Mouse (Mus musculus): ENCODE measurements around the gene Actl11. TPM values are rescaled to one million over a fixed set of nuclear protein-coding genes. Genes with fewer than 3 reads are reported as not detected.

Actl11 gene
- total RNA-seq, 2 experiments from 2014 or later, result not detected

DNA sequence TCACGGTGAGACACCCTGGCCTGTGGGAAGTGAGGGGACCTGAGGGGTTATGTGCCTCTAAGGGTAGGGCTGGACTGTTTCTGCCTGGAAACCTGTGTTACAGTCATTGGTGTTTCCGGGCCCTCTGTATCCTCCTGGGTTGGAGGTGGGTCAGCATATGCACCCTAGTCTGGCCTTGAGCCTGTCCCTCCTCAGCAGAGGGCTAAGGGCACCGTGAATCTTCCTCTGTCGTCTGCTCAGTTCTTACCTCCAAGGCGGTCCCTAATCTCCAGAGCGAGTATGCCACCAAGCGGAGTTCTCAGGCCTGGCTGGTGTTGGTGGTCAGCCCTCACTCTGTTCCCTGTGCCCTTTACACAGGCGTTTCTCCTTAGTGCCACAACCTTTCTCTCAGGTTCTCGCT lies 34.6 kb downstream of the Actl11 start:
- no peak for DNase-seq

DNA sequence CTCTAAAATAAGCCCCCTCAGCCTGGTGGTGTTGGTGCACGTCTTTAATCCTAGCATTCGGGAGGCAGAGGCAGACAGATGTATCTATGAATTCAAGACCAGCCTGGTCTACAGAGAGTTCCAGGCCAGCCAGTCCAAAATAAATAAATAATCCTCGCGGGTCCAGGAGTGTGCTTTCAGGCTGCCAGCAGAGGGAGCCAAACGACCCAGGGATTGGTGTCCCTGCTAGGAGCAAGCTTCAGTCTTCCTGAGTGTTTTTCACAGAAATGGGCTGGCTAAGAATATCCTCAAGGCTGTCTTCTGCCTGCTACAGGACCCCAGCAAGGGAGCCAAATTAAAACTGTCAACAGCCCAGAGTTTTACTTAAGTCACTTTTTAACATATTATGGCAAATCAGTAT lies 35.4 kb downstream of the Actl11 start:
- DNase-seq, result peak; percentile 94

DNA sequence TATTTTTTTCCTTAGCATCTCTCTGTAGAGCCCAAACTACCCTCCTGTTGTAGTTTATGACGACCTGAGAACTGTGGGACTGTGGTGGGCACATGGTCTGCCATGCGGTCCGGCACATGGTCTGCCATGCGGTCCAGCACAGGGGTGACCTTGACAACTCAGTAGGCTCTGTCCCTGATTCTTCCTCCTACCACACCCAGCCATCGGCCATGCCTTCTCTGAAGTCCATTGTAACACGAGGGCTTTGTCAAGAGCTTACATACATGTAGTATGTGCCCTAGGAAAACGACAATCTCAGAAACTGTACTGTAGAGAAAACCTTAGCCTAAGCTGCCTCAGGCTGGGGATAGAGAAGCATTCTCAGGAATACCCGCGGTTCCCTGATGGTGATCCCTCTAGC lies 36.4 kb downstream of the Actl11 start:
- no peak for DNase-seq

DNA sequence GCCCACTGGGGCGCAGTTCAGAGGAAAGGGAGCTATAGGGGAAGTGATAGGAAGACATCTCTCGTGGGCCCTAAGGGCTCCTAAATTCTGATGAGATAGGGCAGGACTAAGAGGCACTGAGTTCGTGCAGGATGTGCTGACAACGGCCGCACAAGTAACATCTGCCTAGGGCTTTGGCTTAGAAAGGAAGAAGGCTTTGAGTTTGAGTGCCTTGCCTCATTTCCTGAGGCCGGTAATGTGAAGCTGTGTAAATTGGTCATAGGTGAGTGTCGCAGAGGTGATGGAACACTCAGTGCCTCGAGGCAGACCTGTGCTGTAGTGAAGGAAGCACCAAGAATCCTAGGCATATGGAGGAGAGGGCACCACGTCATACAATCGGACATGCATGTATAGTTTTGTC lies 38.4 kb downstream of the Actl11 start:
- DNase-seq, result no peak

DNA sequence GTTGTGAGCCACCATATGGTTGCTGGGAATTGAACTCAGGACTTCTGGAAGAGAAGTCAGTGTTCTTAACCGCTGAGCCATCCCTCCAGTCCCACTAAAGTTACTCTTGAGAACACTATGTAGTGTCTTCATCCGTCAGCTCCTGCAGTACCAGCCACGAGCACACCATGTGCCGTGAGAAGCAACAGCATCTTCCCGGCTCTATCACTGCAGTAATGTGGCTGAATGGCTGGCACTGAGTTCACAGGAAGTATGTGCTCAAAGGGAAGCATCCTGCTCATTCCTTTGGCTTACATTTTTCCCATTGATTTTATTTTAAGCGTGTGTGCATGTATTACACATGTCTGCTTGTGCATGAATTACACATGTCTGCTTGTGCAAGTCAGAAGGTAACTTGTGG lies 39.2 kb downstream of the Actl11 start:
- no peak for DNase-seq

DNA sequence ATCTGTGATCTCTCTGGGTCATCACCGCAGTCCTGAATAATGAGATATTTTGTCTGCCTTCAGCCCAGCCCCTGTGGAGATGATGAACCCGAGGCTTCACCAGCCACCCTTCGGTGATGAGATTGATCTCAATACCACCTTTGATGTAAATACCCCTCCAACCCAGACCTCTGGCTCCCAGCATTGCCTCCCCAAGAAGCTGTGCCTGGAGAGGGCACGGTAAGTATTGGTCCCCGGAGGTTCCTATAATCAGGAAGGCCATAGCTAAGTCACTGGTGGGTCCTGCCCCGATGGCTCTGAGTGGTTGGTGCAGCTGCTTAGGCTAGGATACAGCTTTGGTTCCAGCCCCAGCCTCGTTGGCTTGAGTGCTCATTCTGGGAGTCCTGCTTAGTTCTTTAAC lies 40.3 kb downstream of the Actl11 start:
- no peak for DNase-seq

DNA sequence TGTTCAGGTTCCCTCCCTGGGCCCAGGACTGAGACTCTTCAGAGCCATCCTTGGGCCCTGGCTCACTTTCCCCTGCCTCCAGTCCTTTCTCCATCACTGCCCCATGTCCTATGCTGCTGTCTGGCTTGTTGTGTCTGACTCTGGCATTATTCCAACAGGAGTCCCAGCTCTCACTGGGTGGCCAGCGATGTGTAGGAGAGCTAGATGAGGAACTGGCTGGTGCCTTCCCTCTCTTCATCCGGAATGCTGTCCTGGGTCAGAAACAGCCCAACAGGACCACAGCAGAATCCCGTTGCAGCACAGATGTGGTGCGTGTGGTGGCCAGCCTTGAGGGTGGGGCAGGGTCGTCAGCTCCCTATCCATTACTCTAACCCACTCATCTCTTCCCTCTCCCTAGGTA lies 42.0 kb downstream of the Actl11 start:
- DNase-seq, result no peak

DNA sequence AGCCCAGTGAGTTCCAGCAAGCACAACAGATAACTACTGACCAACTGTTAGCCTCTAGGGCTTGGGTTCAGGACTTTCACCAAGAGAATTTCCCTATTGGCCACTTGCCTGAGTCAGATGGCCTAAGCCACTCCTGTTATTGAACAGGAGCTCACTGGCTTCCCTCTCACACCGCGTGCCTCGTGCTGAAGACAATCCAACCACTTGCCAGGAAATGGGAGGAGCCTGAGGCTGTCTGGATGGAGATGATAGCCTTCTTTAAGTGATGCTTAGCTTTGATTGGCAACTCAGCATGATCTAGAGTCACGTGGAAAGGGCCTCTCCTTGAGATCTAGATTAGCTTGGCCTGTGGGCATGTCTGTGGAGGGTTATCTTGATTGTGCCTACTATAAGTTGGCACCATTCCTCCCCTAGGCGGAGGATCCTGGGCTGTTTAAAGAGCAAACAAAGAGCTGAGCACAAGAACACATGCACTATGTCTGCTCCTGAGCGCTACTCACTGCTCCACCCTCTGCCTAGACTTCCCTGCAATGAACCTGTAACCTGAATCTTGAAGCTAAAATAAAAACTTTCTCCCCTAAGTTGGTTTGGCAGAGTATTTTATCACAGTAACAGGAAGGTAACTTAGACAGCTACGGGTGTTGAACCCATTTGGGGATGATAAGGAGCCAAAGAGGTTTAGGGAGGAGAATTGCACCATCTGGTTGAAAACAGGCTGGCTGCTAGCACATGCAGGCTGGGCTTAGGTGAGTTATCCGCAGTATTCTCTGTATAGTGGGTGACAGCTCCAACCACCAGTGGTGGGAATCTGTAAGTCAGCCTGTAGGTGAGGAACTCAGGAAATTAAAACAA lies 43.6 kb downstream of the Actl11 start:
- no peak for DNase-seq

DNA sequence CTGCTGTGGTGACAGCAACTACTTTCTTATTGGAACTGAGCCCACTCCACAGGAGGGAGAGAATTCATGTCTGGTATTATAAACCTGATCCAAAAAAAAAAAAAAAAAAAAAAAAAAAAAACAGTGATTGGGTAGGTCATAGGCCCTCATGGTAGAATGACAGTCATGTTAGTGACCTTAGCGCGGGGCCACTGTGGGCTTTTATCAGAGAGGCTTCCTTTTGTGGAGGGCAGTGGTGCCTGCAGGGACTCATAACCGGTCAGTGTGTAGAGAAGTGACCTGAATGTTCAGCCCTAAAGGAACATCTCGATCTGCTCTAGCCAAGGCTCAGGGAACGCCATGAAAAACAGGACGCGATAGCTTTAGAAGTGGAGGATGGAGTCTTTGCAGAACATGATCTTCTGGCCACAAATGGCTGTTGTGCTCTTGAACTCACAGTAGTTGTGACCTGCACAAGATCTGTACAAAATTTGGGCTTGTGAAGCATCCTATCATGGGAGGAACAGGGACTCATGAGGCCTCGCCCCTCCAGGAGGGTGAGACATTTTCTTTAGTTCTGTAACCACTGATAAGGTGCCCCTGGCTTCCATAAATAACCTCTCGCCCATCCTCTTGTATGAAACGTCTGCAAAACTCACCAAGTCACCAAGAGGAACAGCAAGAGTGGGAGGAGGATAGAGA lies 46.4 kb downstream of the Actl11 start:
- no peak for DNase-seq

DNA sequence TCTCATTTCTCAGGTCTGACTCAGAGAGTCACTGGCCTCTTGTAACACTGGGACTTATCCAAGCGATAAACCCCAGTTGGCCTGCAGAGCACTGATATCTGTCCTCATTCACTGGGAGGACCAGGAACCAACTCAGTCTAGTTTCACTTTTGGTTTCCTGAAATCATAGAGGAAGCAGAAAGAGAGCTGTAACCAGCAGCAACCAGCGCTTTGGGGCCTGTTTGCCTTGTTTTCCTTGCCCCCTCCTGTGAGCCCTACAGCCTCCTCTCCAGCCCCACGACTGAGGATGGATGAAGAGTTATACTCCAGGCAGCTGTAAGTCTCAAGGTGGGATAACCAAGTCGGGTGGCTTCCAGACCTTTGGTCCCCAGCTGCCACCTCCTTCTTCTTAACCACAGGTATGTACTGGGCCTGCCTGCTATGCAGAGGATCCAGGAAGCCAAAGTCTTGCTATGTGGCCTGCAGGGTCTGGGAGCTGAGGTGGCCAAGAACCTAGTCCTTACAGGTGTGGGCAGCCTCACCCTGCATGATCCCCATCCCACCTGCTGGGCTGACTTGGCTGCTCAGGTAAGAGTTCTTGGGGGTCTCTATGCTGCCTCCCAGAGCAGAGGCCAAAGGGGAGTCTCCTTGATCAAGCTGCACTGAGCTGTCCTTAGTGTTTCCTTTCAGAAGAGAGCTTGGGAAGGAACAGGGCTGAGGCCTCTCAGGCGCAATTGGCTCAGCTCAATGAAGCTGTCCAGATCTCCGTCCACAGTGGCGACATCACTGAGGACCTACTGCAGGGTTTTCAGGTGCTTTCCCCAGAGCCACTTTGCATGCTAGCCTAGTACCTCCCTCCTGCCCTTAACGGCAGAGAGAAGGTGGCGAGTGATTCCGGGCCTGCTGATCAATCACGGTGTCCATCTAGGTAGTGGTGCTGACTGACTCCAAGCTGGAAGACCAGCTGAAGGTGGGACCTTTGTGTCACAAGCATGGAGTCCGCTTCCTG lies 47.4 kb downstream of the Actl11 start, which contains the start of gene Uba7:
Uba7 (plus strand) TSS at position 107 of the 988 bp plus-strand sequence.
- DNase-seq, result peak; percentile 51

DNA sequence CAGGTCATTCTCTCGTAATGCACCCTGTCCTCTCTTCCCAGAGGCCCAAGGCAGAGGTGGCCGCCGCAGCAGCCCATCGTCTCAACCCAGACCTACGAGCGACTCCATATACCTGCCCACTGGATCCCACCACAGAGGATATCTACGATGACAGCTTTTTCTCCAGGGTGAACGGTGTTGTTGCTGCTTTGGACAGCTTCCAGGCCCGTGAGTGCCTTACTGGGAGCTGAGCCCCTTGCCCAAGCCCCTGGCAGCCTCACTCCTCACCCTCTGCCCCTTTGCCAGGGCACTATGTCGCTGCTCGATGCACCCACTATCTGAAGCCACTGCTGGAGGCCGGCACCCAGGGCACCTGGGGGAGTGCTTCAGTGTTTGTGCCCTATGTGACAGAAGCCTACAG lies 50.5 kb downstream of the Actl11 start:
- DNase-seq, result no peak

Other genes starting within 250 kb of the Actl11 start
- gene Gnat1, start 248.8 kb upstream of the Actl11 start, total RNA-seq (2021), result not detected
- gene Sema3f, start 218.0 kb upstream of the Actl11 start, total RNA-seq (2021), result 10 to 100 TPM; 18.7 to 20.9 TPM
- 10 to 100 TPM; 65.4 to 73.1 TPM for gene Rbm5, start 157.5 kb upstream of the Actl11 start, total RNA-seq (2021)
- 10 to 100 TPM; 40.3 to 40.6 TPM for gene Rbm6, start 55.2 kb upstream of the Actl11 start, total RNA-seq (2021)
- 1 to 10 TPM; 6.1 TPM for gene Mon1a, start 40.3 kb upstream of the Actl11 start, total RNA-seq (2021)
- 1 to 10 TPM; 2.9 to 3.1 TPM for gene Mst1r, start 21.6 kb upstream of the Actl11 start, total RNA-seq (2021)
- not detected for gene Camkv, start 7.2 kb downstream of the Actl11 start, total RNA-seq (2021)
- 10 to 100 TPM in 1 of 2 experiments, 1 to 10 TPM in 1; 7.4 to 10.5 TPM for gene Traip, start 21.7 kb downstream of the Actl11 start, total RNA-seq (2021)
- 10 to 100 TPM; 13.6 to 13.9 TPM for gene Uba7, start 47.0 kb downstream of the Actl11 start, total RNA-seq (2021)
- 1 to 10 TPM in 1 of 2 experiments, under 1 TPM in 1; 0.72 to 1.2 TPM for gene Gm20661, start 54.6 kb downstream of the Actl11 start, total RNA-seq (2021)
- 10 to 100 TPM; 24.8 to 27.7 TPM for gene Inka1, start 57.4 kb downstream of the Actl11 start, total RNA-seq (2021)
- 1 to 10 TPM; 1.4 to 2.1 TPM for gene Cdhr4, start 64.0 kb downstream of the Actl11 start, total RNA-seq (2021)
- 1 to 10 TPM in 1 of 2 experiments, under 1 TPM in 1; 0.17 to 1.6 TPM for gene Gm20662, start 67.9 kb downstream of the Actl11 start, total RNA-seq (2021)
- 10 to 100 TPM; 48.3 to 55.4 TPM for gene Ip6k1, start 74.0 kb downstream of the Actl11 start, total RNA-seq (2021)
- gene Gmppb, start 120.8 kb downstream of the Actl11 start, total RNA-seq (2021), result 10 to 100 TPM; 14.2 to 17.1 TPM
- gene Amigo3, start 124.7 kb downstream of the Actl11 start, total RNA-seq (2021), result 1 to 10 TPM; 2.3 to 2.6 TPM
- not detected for gene Mst1, start 152.0 kb downstream of the Actl11 start, total RNA-seq (2021)
- 10 to 100 TPM; 62.6 to 63.4 TPM for gene Rnf123, start 154.9 kb downstream of the Actl11 start, total RNA-seq (2021)
- 10 to 100 TPM; 42.2 to 45.1 TPM for gene Apeh, start 166.1 kb downstream of the Actl11 start, total RNA-seq (2021)

Data from heart, postnatal 4 days (tissue).